Mouse (Mus musculus): ENCODE data around the gene Itga9.

- TF ChIP-seq USF1 (IDR thresholded peaks at IDR 0.05; ENCODE audit: low read depth) (no peak), POLR2A (IDR thresholded peaks at IDR 0.05; ENCODE audit: insufficient read length, low read depth) (no peak), CEBPB (IDR thresholded peaks at IDR 0.05; ENCODE audit: insufficient read depth, poor library complexity, severe bottlenecking) (no peak)
These were observed 226.9 kb downstream of the Itga9 start for GRCm38 (mm10) chr9:118833413-118833812.

Measured in myocyte (in vitro differentiated cells).